Mouse (Mus musculus) intestine, postnatal 0 days (tissue): ENCODE measurements around the gene Gm26620. TPM values are rescaled to one million over a fixed set of nuclear protein-coding genes. Genes with fewer than 3 reads are reported as not detected.

Experiments
- ATAC-seq: fragments of 200-750 bp; cut with Nextera tagmentation; 2 replicates; pipeline ENCODE4 v1.8.0; 2017; ENCODE audit warnings: mild to moderate bottlenecking, moderate TSS enrichment, moderate library complexity
- H3K27ac ChIP-seq: fragments of 300-500 bp; sonication (generic); 2 replicates; pipeline ENCODE4 v1.5.1; 2014; ENCODE audit warnings: mild to moderate bottlenecking, low read depth, low read length, moderate library complexity
- H3K27me3 ChIP-seq: fragments of 300-500 bp; sonication (generic); replicated peaks from 2 replicates; pipeline ENCODE4 v1.6.1; 2014; ENCODE audit warnings: low read length, mixed read lengths; ENCODE audit not compliant: control insufficient read depth, insufficient read depth
- H3K36me3 ChIP-seq: fragments of 300-500 bp; sonication (generic); 2 replicates; pipeline ENCODE4 v1.6.1; 2014; ENCODE audit warnings: mild to moderate bottlenecking, moderate library complexity; ENCODE audit not compliant: control insufficient read depth, insufficient read depth
- H3K4me1 ChIP-seq: fragments of 300-500 bp; sonication (generic); replicated peaks from 2 replicates; pipeline ENCODE4 v1.6.1; 2014; ENCODE audit warnings: antibody characterized with exemption, low read length, mixed read lengths; ENCODE audit not compliant: control insufficient read depth, insufficient read depth
- H3K4me2 ChIP-seq: fragments of 300-500 bp; sonication (generic); replicated peaks from 2 replicates; pipeline ENCODE4 v1.6.1; 2014; ENCODE audit warnings: low read depth, mild to moderate bottlenecking, moderate library complexity
- H3K4me3 ChIP-seq: fragments of 300-500 bp; sonication (generic); 2 replicates; pipeline ENCODE4 v1.5.1; 2014; ENCODE audit warnings: low read depth, low read length
- H3K9ac ChIP-seq: fragments of 300-500 bp; sonication (generic); 2 replicates; pipeline ENCODE4 v1.6.1; 2014; ENCODE audit warnings: mild to moderate bottlenecking, low read depth, low read length
- H3K9me3 ChIP-seq: fragments of 300-500 bp; sonication (generic); 2 replicates; pipeline ENCODE4 v1.6.1; 2016; ENCODE audit warnings: mixed run types; ENCODE audit not compliant: control insufficient read depth
- CTCF ChIP-seq: sonication (generic); IDR thresholded peaks from 2 replicates; pipeline ENCODE4 v1.5.1; 2016; ENCODE audit warnings: low read depth, mild to moderate bottlenecking, control low read depth, antibody characterized with exemption, moderate library complexity
- WGBS: fragments of 180-500 bp; shearing (Covaris S2); extraction: QIAGEN DNeasy Blood & Tissue Kit; methylation state at CpG from one replicate; pipeline ENCODE4 v1.1.7; 2014; 5-methylcytosine and 5-hydroxymethylcytosine counted together
- polyA plus RNA-seq: library from polyadenylated mRNA; unstranded; fragments of >200 nt; fragmentation: Nextera tagmentation; extraction: Ambion mirVana; gene quantifications from 2 replicates; pipeline ENCODE4 v1.2.1, GENCODE M21; 2015

Gene Gm26620
- polyA plus RNA-seq, 1 experiment from 2014 or later, result 9.5 TPM

DNA sequence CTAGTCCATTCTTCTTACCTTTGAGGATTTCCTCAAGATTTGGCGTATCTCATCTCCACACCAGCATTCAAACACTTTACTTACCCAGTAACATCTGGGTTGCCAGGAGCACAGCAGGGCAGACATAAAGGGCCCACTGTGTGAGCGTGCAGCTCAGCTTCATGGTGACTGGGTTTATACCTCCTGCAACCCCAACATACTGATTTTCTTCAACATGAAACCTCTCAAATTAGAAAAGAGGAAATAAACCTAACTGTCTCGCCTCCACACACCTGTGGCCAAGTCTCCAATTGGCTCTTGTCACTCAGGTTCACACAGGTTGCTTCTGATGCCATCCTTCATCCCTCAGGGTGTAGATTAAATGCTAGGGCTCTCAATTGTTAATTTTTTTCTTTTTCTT, 42.5 kb downstream of the Gm26620 start, which contains the start of gene Fcrla:
Gene Fcrla, minus strand, starts transcription at position 206 of the 400 bp plus-strand sequence.
- TF ChIP-seq CTCF, result no peak
- Histone ChIP-seq H3K9ac (no peak within 1 kb of the TSS), H3K4me1 (no peaks in the 10 kb centered on the region), H3K4me2 (no peak within 1 kb of the TSS), H3K27ac (no peak within 1 kb of the TSS), H3K9me3 (no peaks in the 10 kb centered on the region), H3K27me3 (no peaks in the 10 kb centered on the region), H3K4me3 (no peak within 1 kb of the TSS), H3K36me3 (no peaks in the 10 kb centered on the region)
- no peak for ATAC-seq
- 86% methylated on average over 3 of the region's 3 CpGs for WGBS

DNA sequence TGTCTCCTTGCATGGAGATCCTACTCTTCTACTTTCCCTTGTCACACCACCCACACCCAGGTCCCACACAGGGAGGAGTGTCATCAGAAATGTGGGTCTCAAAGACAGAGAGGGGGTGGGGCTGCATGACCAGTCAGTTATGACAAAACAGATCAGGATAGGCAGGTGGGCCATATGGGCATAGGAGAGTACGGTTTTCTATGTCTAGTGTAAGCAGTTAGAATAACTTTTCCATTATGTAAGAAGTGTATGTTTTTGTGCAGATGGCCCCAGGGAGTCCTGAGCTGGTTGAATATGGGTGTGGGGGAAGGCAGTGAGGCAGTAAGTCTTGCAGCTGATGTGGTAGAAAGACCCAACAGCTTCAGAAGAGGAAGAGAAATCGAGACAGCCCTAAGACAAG, 43.6 kb downstream of the Gm26620 start:
- no peak overlapping the region for H3K27ac ChIP-seq
- no peak for ATAC-seq
- WGBS, result 67% methylated on average over 2 of the region's 2 CpGs
- TF ChIP-seq CTCF, result no peak
- no peak overlapping the region for H3K4me2 ChIP-seq
- no peaks in the 10 kb centered on the region for H3K27me3 ChIP-seq
- H3K9ac ChIP-seq, result no peak overlapping the region
- no peaks in the 10 kb centered on the region for H3K4me1 ChIP-seq
- H3K4me3 ChIP-seq, result no peak overlapping the region
- no peaks in the 10 kb centered on the region for H3K36me3 ChIP-seq
- no peaks in the 10 kb centered on the region for H3K9me3 ChIP-seq

DNA sequence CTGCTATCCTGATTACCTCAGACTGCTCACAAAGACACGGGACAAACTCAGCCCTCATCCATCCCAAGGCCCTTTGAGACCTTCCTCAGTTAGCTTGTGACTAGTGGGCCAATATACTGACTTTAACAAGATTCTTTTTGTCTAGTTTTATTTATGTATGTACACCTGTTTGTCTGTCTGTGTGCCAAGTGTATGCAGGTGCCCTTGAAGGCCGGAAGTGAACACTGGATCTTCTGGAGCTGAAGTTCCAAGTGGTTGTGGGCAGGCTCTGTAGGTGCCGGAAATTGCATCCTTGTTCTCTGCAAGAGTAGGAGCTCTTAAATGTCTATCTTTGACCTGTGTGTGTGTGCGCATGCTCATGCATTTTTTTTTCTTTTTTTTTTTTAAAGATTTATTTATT, 44.4 kb downstream of the Gm26620 start:
- no peak overlapping the region for H3K4me2 ChIP-seq
- ATAC-seq, result no peak
- H3K27me3 ChIP-seq, result no peaks in the 10 kb centered on the region
- no peak for TF ChIP-seq CTCF
- H3K27ac ChIP-seq, result no peak overlapping the region
- no peak overlapping the region for H3K9ac ChIP-seq
- no peaks in the 10 kb centered on the region for H3K9me3 ChIP-seq
- no peak overlapping the region for H3K4me3 ChIP-seq
- WGBS, result 83% methylated on average over 4 of the region's 4 CpGs
- H3K4me1 ChIP-seq, result no peaks in the 10 kb centered on the region
- H3K36me3 ChIP-seq, result no peaks in the 10 kb centered on the region

DNA sequence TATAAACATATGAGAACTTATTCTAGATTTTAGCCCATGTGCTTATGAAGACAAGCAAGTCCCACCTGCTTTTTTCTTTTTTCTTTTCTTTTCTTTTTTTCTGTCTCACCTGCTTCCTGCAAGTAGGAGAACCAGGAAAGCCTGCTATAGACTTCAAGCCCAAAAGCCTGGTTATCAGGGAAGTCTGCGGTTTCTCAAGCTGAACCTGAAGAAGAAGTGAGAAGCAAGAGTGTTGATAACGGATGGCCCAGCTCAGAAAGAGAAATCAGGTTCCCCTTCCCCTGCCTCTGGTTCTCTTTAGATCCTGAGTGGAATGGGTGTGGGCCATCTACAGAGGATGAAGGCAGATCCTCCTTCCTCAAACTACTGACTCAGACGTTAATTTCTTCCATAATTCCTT, 47.2 kb downstream of the Gm26620 start:
- H3K4me1 ChIP-seq, result no peaks in the 10 kb centered on the region
- no peaks in the 10 kb centered on the region for H3K36me3 ChIP-seq
- H3K4me2 ChIP-seq, result no peak overlapping the region
- no peaks in the 10 kb centered on the region for H3K27me3 ChIP-seq
- no peak for ATAC-seq
- no peak for TF ChIP-seq CTCF
- H3K27ac ChIP-seq, result no peak overlapping the region
- H3K9me3 ChIP-seq, result no peaks in the 10 kb centered on the region
- no peak overlapping the region for H3K9ac ChIP-seq
- 70% methylated on average over 3 of the region's 3 CpGs for WGBS
- H3K4me3 ChIP-seq, result no peak overlapping the region

DNA sequence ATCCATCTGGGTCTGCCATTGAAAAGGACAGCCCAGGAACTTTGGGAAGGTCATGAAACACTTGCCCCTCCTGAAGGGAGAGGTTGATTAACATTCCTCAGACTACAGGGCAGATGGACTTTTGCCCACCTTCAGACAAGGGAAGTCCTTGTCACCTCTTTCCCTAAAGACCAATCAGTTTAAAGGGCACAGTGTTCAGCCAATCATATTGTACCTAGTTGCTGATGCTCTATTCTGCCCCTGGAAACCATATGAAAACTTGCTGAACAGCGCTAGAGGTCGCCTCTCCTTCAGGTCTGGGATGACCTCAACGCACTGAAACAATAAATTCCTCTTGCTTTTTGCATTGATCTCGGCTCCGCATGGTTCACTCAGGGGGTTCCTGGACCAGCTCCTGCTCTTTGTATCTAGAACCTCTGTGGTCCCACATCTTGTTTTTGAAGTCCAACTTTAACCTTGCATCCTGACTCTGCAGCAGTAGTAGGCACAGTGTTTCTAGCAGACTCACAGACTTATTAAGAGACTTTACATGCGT, 48.6 kb downstream of the Gm26620 start:
- TF ChIP-seq CTCF, result no peak
- Histone ChIP-seq H3K4me2 (no peak overlapping the region), H3K9me3 (no peaks in the 10 kb centered on the region), H3K36me3 (no peaks in the 10 kb centered on the region), H3K27ac (no peak overlapping the region), H3K4me3 (no peak overlapping the region), H3K4me1 (no peaks in the 10 kb centered on the region), H3K27me3 (no peaks in the 10 kb centered on the region), H3K9ac (no peak overlapping the region)
- WGBS, result 66% methylated on average over 6 of the region's 6 CpGs
- ATAC-seq, result no peak

DNA sequence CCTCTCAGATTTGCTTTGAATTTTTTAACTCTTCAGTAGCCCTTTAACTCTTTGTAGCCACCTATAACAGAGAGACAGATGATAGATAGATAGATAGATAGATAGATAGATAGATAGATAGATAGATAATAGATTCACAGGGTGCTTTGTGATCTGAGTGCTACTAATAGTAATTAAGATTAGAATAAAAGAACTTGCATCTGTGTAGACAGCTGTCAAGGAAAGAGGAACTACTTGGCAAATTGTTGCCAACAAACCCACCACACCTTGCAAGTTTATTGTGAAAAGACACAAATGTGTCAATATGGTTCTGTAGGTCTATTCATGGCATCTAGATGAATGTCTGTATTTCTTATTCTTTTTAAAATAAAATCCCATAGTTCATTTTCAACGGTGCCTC, 49.1 kb downstream of the Gm26620 start:
- TF ChIP-seq CTCF, result no peak
- 71% methylated on average over 1 of the region's 1 CpGs for WGBS
- no peaks in the 10 kb centered on the region for H3K4me1 ChIP-seq
- no peak overlapping the region for H3K27ac ChIP-seq
- H3K4me3 ChIP-seq, result no peak overlapping the region
- H3K27me3 ChIP-seq, result no peaks in the 10 kb centered on the region
- H3K9me3 ChIP-seq, result no peaks in the 10 kb centered on the region
- H3K9ac ChIP-seq, result no peak overlapping the region
- H3K36me3 ChIP-seq, result no peaks in the 10 kb centered on the region
- no peak for ATAC-seq
- H3K4me2 ChIP-seq, result no peak overlapping the region

DNA sequence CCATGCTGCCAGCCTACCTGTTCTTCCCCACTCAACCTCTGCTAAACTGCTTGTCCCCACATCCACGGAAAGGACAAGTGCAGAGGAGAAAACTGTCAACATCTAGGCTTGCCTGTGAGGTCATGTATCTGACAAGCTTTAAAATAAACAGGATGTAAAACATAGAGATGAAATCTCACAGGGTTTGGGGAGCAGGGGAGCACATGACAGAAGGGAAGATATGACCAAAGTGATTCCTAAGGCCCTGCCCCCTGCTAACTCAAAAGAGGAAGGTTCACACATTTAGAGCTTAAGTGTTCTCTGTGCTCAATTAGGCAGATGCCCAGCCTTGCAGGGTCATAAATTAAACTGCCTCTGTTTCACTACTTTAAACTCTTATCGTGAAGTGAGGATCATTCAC, 49.5 kb downstream of the Gm26620 start:
- WGBS, result 42% methylated on average over 2 of the region's 2 CpGs
- H3K4me2 ChIP-seq, result no peak overlapping the region

More for the DNA sequence above, 49.5 kb downstream of the Gm26620 start:
- Histone ChIP-seq H3K9me3 (no peaks in the 10 kb centered on the region), H3K9ac (no peak overlapping the region), H3K4me3 (no peak overlapping the region), H3K4me1 (no peaks in the 10 kb centered on the region), H3K27me3 (no peaks in the 10 kb centered on the region), H3K27ac (no peak overlapping the region), H3K36me3 (no peaks in the 10 kb centered on the region)
- TF ChIP-seq CTCF, result no peak
- ATAC-seq, result no peak

Other genes starting within 250 kb of the Gm26620 start
- gene Olfml2b, start 240.5 kb upstream of the Gm26620 start, polyA plus RNA-seq, result 14.5 and 19.5 TPM in 2 replicates
- gene Atf6, start 17.3 kb upstream of the Gm26620 start, polyA plus RNA-seq, result 5.4 and 6.2 TPM in 2 replicates
- 65.1 and 79.2 TPM in 2 replicates for gene Dusp12, start 475 bp downstream of the Gm26620 start, polyA plus RNA-seq
- gene Fcrlb, start 27.9 kb downstream of the Gm26620 start, polyA plus RNA-seq, result 0.12 and 0.20 TPM in 2 replicates
- gene Fcrla, start 42.5 kb downstream of the Gm26620 start, polyA plus RNA-seq, result 0.13 TPM in 1 of 2 replicates, not detected in the other
- gene Fcgr2b, start 91.5 kb downstream of the Gm26620 start, polyA plus RNA-seq, result 1.8 and 3.1 TPM in 2 replicates
- gene Fcgr4, start 133.9 kb downstream of the Gm26620 start, polyA plus RNA-seq, result 2.7 and 3.7 TPM in 2 replicates
- gene Fcgr3, start 179.9 kb downstream of the Gm26620 start, polyA plus RNA-seq, result 13.9 and 15.8 TPM in 2 replicates
- 1.9 and 2.9 TPM in 2 replicates for gene Cfap126, start 228.9 kb downstream of the Gm26620 start, polyA plus RNA-seq